Mouse (Mus musculus): ENCODE measurements around the gene Prkab1. TPM values are rescaled to one million over a fixed set of nuclear protein-coding genes. Genes with fewer than 3 reads are reported as not detected.

The Prkab1 gene
- total and polyA plus RNA-seq, 2 experiments from 2014 or later = 47.2 to 55.6 TPM

DNA sequence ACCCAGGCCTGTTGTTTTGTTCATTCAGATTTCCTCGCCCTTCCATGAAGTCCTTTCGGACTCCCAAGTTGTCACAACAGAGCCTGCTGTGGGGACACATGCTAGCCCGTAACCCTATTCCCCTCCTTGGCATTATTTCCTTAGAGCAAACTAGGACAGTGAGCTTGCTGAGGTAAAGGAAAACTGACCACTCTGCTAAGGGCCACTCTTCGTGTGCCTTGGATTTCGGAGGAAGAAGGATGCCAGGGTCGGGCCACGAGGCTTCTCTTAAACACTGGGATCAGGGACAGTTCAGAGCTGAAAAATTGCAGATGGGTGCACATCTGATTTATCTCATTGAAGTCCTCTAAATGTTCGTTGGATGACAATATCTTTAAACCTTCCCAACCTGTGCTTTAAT lies 21.3 kb upstream of the Prkab1 start:
- H3K4me2 ChIP-seq (ENCODE audit: low read depth) = no peak overlapping the region
- H3K4me3 ChIP-seq (ENCODE audit: low read depth, low read length) = no peak overlapping the region
- H3K9me3 ChIP-seq (ENCODE audit: low read length) = no peaks in the 10 kb centered on the region
- no peaks in the 10 kb centered on the region for H3K4me1 ChIP-seq (ENCODE audit: insufficient read depth)
- TF ChIP-seq CTCF (IDR thresholded peaks at IDR 0.05; ENCODE audit: low read depth) = no peak
- H3K27me3 ChIP-seq (ENCODE audit: insufficient read depth, low read length) = no peaks in the 10 kb centered on the region
- no peak for ATAC-seq
- no peak overlapping the region for H3K9ac ChIP-seq
- WGBS = 84% methylated on average over 8 of the region's 8 CpGs
- no peak for DNase-seq
- no peaks in the 10 kb centered on the region for H3K36me3 ChIP-seq (ENCODE audit: insufficient read depth)
- no peak overlapping the region for H3K27ac ChIP-seq (ENCODE audit: low read depth, low read length)

GRCm38 (mm10) chr5:116042241-116042640 lies 17.9 kb upstream of the Prkab1 start:
- no peak for ATAC-seq
- Histone ChIP-seq H3K36me3 (ENCODE audit: insufficient read depth) (no peaks in the 10 kb centered on the region), H3K9me3 (ENCODE audit: low read length) (no peaks in the 10 kb centered on the region), H3K9ac (no peak overlapping the region), H3K27me3 (ENCODE audit: insufficient read depth, low read length) (no peaks in the 10 kb centered on the region), H3K4me3 (ENCODE audit: low read depth, low read length) (no peak overlapping the region), H3K27ac (ENCODE audit: low read depth, low read length) (no peak overlapping the region), H3K4me2 (ENCODE audit: low read depth) (no peak overlapping the region), H3K4me1 (ENCODE audit: insufficient read depth) (no peaks in the 10 kb centered on the region)
- no peak for DNase-seq
- no peak for TF ChIP-seq CTCF (IDR thresholded peaks at IDR 0.05; ENCODE audit: low read depth)
- WGBS = 56% methylated on average over 7 of the region's 7 CpGs

- TF ChIP-seq CTCF (IDR thresholded peaks at IDR 0.05; ENCODE audit: low read depth) = no peak
- 36% methylated on average over 11 of the region's 11 CpGs for WGBS
- Histone ChIP-seq H3K9me3 (ENCODE audit: low read length) (no peaks in the 10 kb centered on the region), H3K27me3 (ENCODE audit: insufficient read depth, low read length) (no peaks in the 10 kb centered on the region), H3K4me1 (ENCODE audit: insufficient read depth) (no peaks in the 10 kb centered on the region), H3K36me3 (ENCODE audit: insufficient read depth) (no peaks in the 10 kb centered on the region), H3K4me3 (ENCODE audit: low read depth, low read length) (no peak overlapping the region), H3K9ac (no peak overlapping the region), H3K4me2 (ENCODE audit: low read depth) (0 out of 2 replicates have a peak overlapping the region, but pooled peaks have one; percentile 10), H3K27ac (ENCODE audit: low read depth, low read length) (no peak overlapping the region)
- DNase-seq = no peak
- ATAC-seq = no peak
Measured at GRCm38 (mm10) chr5:116039706-116040105, 15.4 kb upstream of the Prkab1 start.

GRCm38 (mm10) chr5:116037731-116038130 lies 13.4 kb upstream of the Prkab1 start:
- ATAC-seq = no peak
- Histone ChIP-seq H3K27ac (ENCODE audit: low read depth, low read length) (no peak overlapping the region), H3K36me3 (ENCODE audit: insufficient read depth) (no peaks in the 10 kb centered on the region)

GRCm38 (mm10) chr5:116036465-116036864 lies 12.2 kb upstream of the Prkab1 start:
- no peak for TF ChIP-seq CTCF (IDR thresholded peaks at IDR 0.05; ENCODE audit: low read depth)

More at GRCm38 (mm10) chr5:116037731-116038130, 13.4 kb upstream of the Prkab1 start:
- TF ChIP-seq CTCF (IDR thresholded peaks at IDR 0.05; ENCODE audit: low read depth) = no peak
- H3K9me3 ChIP-seq (ENCODE audit: low read length) = no peaks in the 10 kb centered on the region
- H3K4me1 ChIP-seq (ENCODE audit: insufficient read depth) = no peaks in the 10 kb centered on the region
- no peak overlapping the region for H3K4me3 ChIP-seq (ENCODE audit: low read depth, low read length)
- H3K27me3 ChIP-seq (ENCODE audit: insufficient read depth, low read length) = no peaks in the 10 kb centered on the region
- no peak overlapping the region for H3K4me2 ChIP-seq (ENCODE audit: low read depth)
- DNase-seq = no peak
- no peak overlapping the region for H3K9ac ChIP-seq
- 62% methylated on average over 12 of the region's 12 CpGs for WGBS

GRCm38 (mm10) chr5:116031190-116031577 lies 6.9 kb upstream of the Prkab1 start:
- TF ChIP-seq CTCF (IDR thresholded peaks at IDR 0.05; ENCODE audit: low read depth) = peak; percentile 93
- Histone ChIP-seq H3K9ac (peak overlapping the region; percentile 35), H3K4me1 (ENCODE audit: insufficient read depth) (no peaks in the 10 kb centered on the region), H3K9me3 (ENCODE audit: low read length) (no peaks in the 10 kb centered on the region), H3K36me3 (ENCODE audit: insufficient read depth) (no peaks in the 10 kb centered on the region), H3K4me2 (ENCODE audit: low read depth) (peak overlapping the region; percentile 54), H3K27me3 (ENCODE audit: insufficient read depth, low read length) (no peaks in the 10 kb centered on the region), H3K4me3 (ENCODE audit: low read depth, low read length) (peak overlapping the region; percentile 26; the same call in 1 of the 2 replicates), H3K27ac (ENCODE audit: low read depth, low read length) (no peak overlapping the region)
- peak; percentile 80 for ATAC-seq
- peak; percentile 94 for DNase-seq
- 2% methylated on average over 14 of the region's 14 CpGs for WGBS

More at GRCm38 (mm10) chr5:116036465-116036864, 12.2 kb upstream of the Prkab1 start:
- no peak overlapping the region for H3K27ac ChIP-seq (ENCODE audit: low read depth, low read length)
- no peak overlapping the region for H3K9ac ChIP-seq
- 45% methylated on average over 16 of the region's 16 CpGs for WGBS
- H3K4me3 ChIP-seq (ENCODE audit: low read depth, low read length) = no peak overlapping the region
- ATAC-seq (no peak), DNase-seq (no peak)
- no peak overlapping the region for H3K4me2 ChIP-seq (ENCODE audit: low read depth)
- H3K4me1 ChIP-seq (ENCODE audit: insufficient read depth) = no peaks in the 10 kb centered on the region
- H3K9me3 ChIP-seq (ENCODE audit: low read length) = no peaks in the 10 kb centered on the region
- no peaks in the 10 kb centered on the region for H3K27me3 ChIP-seq (ENCODE audit: insufficient read depth, low read length)
- H3K36me3 ChIP-seq (ENCODE audit: insufficient read depth) = no peaks in the 10 kb centered on the region

GRCm38 (mm10) chr5:116030566-116031189 lies 6.4 kb upstream of the Prkab1 start:
- DNase-seq = peak; percentile 13
- no peaks in the 10 kb centered on the region for H3K4me1 ChIP-seq (ENCODE audit: insufficient read depth)
- H3K9me3 ChIP-seq (ENCODE audit: low read length) = no peaks in the 10 kb centered on the region
- no peak for TF ChIP-seq CTCF (IDR thresholded peaks at IDR 0.05; ENCODE audit: low read depth)
- H3K27me3 ChIP-seq (ENCODE audit: insufficient read depth, low read length) = no peaks in the 10 kb centered on the region
- peak overlapping the region; percentile 54 for H3K4me2 ChIP-seq (ENCODE audit: low read depth)
- no peak overlapping the region for H3K27ac ChIP-seq (ENCODE audit: low read depth, low read length)
- H3K4me3 ChIP-seq (ENCODE audit: low read depth, low read length) = peak overlapping the region; percentile 26
- ATAC-seq = peak; percentile 38
- H3K36me3 ChIP-seq (ENCODE audit: insufficient read depth) = no peaks in the 10 kb centered on the region
- WGBS = 5% methylated on average over 19 of the region's 19 CpGs
- H3K9ac ChIP-seq = 0 out of 2 replicates have a peak overlapping the region, but pooled peaks have one; percentile 35
